Mouse (Mus musculus) heart, embryonic 11.5 days (tissue): ENCODE results near the gene Ring1. TPM values are rescaled to one million over a fixed set of nuclear protein-coding genes. Genes with fewer than 3 reads are reported as not detected.

Source experiments
- ATAC-seq: fragments of 200-750 bp; cut with Nextera tagmentation; replicated peaks from 2 replicates; pipeline ENCODE4 v1.8.0; 2017; ENCODE audit warnings: moderate library complexity; ENCODE audit not compliant: insufficient number of reproducible peaks, low FRiP score, low TSS enrichment
- H3K27ac ChIP-seq: fragments of 300-500 bp; sonication (generic); 2 replicates; pipeline ENCODE4 v1.5.1; 2014; ENCODE audit warnings: mild to moderate bottlenecking, low read depth, low read length
- H3K27me3 ChIP-seq: fragments of 300-500 bp; sonication (generic); 2 replicates; pipeline ENCODE4 v1.6.1; 2014; ENCODE audit warnings: mild to moderate bottlenecking, low read length, mixed read lengths; ENCODE audit not compliant: control insufficient read depth, insufficient read depth
- H3K36me3 ChIP-seq: fragments of 300-500 bp; sonication (generic); 2 replicates; pipeline ENCODE4 v1.6.1; 2014; ENCODE audit warnings: mild to moderate bottlenecking, low read length, moderate library complexity, mixed read lengths; ENCODE audit not compliant: control insufficient read depth, insufficient read depth
- H3K4me1 ChIP-seq: fragments of 300-500 bp; sonication (generic); 2 replicates; pipeline ENCODE4 v1.6.1; 2014; ENCODE audit warnings: low read length; ENCODE audit not compliant: control insufficient read depth, insufficient read depth
- H3K4me2 ChIP-seq: fragments of 300-500 bp; sonication (generic); 2 replicates; pipeline ENCODE4 v1.6.1; 2014; ENCODE audit warnings: mild to moderate bottlenecking, moderate library complexity
- H3K4me3 ChIP-seq: fragments of 300-500 bp; sonication (generic); 2 replicates; pipeline ENCODE4 v1.5.1; 2014; ENCODE audit warnings: low read depth, low read length
- H3K9ac ChIP-seq: fragments of 300-500 bp; sonication (generic); 2 replicates; pipeline ENCODE4 v1.6.1; 2014; ENCODE audit warnings: mild to moderate bottlenecking, low read depth, low read length, moderate library complexity
- H3K9me3 ChIP-seq: fragments of 300-500 bp; sonication (generic); replicated peaks from 2 replicates; pipeline ENCODE4 v1.6.1; 2016; ENCODE audit warnings: low read length; ENCODE audit not compliant: control insufficient read depth
- WGBS: fragments of 180-500 bp; shearing (Covaris S2); extraction: QIAGEN DNeasy Blood & Tissue Kit; methylation state at CpG from one replicate; pipeline ENCODE4 v1.1.7; 2014; ENCODE audit not compliant: insufficient replicate concordance; 5-methylcytosine and 5-hydroxymethylcytosine counted together
- polyA plus RNA-seq: library from polyadenylated mRNA; unstranded; fragments of >200 nt; fragmentation: Nextera tagmentation; extraction: Ambion mirVana; gene quantifications from 2 replicates; pipeline ENCODE4 v1.2.1, GENCODE M21; 2014

The Ring1 gene
- polyA plus RNA-seq: 3.9 and 4.4 TPM in 2 replicates

DNA sequence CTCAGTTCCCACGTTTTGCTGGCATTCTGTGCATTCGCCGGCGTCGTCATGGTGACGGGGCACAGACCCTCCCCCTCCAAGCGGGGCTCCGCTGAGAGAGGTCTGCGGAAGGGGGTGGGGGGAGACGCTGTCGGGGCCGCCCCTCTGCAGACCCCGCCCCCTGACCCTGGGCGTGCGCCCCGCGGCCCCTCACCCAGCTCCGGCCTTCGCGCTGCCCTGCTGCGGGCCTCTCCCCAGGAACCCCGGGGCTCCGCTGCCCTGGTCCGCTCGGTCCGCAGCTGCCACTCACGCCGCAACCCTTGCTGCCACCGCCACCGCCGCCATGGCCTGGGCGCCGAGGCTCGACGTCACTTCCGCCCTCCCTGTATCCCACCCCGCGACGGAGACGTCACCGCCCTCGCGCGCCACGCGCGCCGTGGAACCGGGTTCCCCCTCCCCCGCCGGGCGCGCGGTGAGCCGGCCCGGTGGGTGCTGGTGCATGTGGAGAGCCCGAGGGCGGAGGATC, at the start of gene Ring1:
Gene Ring1 (minus strand): TSS at position 364 of the 505 bp plus-strand sequence.
- H3K4me3 ChIP-seq: peak within 1 kb of the TSS; percentile 87
- H3K9ac ChIP-seq: peak within 1 kb of the TSS; percentile 96
- no peaks in the 10 kb centered on the region for H3K9me3 ChIP-seq
- H3K4me1 ChIP-seq: peaks cover 35% of the 10 kb centered on the region
- no peaks in the 10 kb centered on the region for H3K27me3 ChIP-seq
- H3K4me2 ChIP-seq: peak within 1 kb of the TSS; percentile 94
- H3K27ac ChIP-seq: peak within 1 kb of the TSS; percentile 88
- peaks cover 25% of the 10 kb centered on the region for H3K36me3 ChIP-seq
- under 1% methylated on average over 49 of the region's 58 CpGs for WGBS
- peak; percentile 61 for ATAC-seq

DNA sequence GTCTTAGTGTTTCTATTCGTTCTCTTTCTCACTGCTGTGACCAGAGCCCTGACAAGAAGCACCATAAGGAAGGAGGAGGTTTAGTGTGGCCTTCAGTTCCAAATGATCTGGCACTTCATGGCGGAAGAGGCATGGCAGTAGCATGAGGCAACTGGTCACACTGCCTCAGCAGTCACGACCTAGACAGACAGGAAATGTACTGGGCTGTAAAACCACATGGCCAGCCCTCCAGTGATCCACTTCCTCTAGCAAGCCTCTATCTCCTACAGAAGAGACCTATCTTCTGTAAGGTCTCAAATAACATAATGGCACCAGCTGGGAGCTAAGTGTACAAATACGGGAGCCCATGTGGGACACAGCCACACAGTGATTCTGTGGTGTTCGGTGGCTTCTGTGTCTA, 47.6 kb upstream of the Ring1 start:
- Histone ChIP-seq H3K36me3 (no peaks in the 10 kb centered on the region), H3K4me3 (no peak overlapping the region), H3K9ac (no peak overlapping the region), H3K9me3 (no peaks in the 10 kb centered on the region), H3K27ac (no peak overlapping the region), H3K27me3 (peaks cover 16% of the 10 kb centered on the region), H3K4me1 (no peaks in the 10 kb centered on the region), H3K4me2 (no peak overlapping the region)
- 65% methylated on average over 5 of the region's 5 CpGs for WGBS
- ATAC-seq: no peak

DNA sequence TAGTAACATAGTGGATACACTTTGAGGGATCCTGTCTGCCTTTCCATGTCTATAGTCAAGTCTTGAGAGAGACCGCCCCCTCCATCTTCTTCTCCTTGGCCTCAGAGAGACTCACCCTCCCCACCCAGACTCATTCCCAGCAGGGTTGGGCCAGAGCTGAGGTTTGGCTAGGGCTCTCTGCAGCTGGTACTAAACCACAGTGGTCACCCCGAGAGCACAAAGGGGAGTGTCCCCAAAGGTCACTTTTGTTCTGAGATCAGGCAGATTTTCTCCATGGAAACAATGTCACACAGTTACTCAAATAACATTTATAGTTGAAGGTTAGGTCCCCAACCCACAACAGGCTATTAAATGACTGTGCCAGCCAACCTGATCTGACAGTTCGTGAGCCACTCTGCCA, 44.4 kb upstream of the Ring1 start:
- WGBS: 53% methylated on average over 3 of the region's 3 CpGs
- Histone ChIP-seq H3K4me3 (no peak overlapping the region), H3K4me1 (no peaks in the 10 kb centered on the region), H3K27ac (no peak overlapping the region), H3K27me3 (no peaks in the 10 kb centered on the region; the same call in 1 of the 2 replicates), H3K36me3 (no peaks in the 10 kb centered on the region), H3K4me2 (no peak overlapping the region), H3K9ac (no peak overlapping the region), H3K9me3 (no peaks in the 10 kb centered on the region)
- ATAC-seq: no peak

DNA sequence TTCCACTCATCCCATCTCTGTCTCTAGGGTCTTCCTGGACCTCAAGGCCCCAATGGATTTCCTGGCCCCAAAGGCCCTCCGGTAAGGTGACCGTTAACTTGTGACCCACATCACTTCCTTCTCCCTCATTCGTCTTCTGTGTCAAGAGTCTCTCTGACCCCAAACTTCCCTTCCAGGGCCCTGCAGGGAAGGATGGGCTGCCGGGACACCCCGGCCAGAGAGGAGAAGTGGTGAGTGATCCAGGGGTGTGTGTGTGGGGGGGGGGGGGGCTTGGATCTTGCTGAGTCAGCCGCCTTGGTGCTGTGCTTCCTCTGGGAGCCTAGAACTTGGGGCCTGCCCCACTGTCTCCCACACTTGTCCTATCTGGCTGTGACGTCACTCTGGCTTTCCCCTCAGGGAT, 32.7 kb upstream of the Ring1 start:
- no peak for ATAC-seq
- WGBS: 66% methylated on average over 7 of the region's 7 CpGs

DNA sequence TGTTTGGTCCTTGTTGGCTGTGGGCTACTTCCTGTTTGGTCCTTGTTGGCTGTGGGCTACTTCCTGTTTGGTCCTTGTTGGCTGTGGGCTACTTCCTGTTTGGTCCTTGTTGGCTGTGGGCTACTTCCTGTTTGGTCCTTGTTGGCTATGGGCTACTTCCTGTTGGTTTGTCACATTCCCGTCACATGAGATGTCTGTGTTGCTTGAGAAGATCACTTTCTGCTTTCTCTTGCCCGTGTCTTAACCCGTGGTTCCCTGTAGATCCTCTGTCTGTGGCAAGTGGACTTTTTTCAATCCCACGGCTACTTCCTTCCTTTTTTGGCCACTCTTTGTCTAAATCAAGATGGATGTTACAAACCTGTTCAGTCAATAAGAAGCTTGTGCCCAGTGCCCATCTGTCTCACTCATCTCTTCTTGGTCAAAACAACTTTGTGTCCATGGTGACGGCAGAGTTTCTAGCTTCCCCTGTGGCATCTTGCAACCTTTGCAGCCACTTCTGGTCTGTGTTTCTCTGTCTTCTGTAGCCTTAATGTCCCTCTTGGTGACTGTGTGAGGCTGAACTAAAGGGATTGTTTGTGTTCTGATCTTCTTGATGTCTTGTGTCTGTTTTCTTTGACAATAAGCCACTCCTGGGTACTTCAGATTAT, 23.0 kb upstream of the Ring1 start:
- Histone ChIP-seq H3K36me3 (no peaks in the 10 kb centered on the region), H3K9me3 (0 out of 2 replicates have a peak, but pooled peaks cover 6% of the 10 kb centered on the region), H3K4me2 (no peak overlapping the region), H3K4me3 (no peak overlapping the region), H3K4me1 (no peaks in the 10 kb centered on the region), H3K27me3 (peaks cover 3% of the 10 kb centered on the region), H3K9ac (no peak overlapping the region), H3K27ac (no peak overlapping the region)
- no peak for ATAC-seq
- WGBS: 81% methylated on average over 5 of the region's 5 CpGs

More for the DNA sequence above, 32.7 kb upstream of the Ring1 start:
- Histone ChIP-seq H3K9me3 (no peaks in the 10 kb centered on the region), H3K36me3 (no peaks in the 10 kb centered on the region), H3K27ac (no peak overlapping the region), H3K4me1 (no peaks in the 10 kb centered on the region), H3K9ac (no peak overlapping the region), H3K27me3 (0 out of 2 replicates have a peak, but pooled peaks cover 3% of the 10 kb centered on the region), H3K4me3 (no peak overlapping the region), H3K4me2 (no peak overlapping the region)

DNA sequence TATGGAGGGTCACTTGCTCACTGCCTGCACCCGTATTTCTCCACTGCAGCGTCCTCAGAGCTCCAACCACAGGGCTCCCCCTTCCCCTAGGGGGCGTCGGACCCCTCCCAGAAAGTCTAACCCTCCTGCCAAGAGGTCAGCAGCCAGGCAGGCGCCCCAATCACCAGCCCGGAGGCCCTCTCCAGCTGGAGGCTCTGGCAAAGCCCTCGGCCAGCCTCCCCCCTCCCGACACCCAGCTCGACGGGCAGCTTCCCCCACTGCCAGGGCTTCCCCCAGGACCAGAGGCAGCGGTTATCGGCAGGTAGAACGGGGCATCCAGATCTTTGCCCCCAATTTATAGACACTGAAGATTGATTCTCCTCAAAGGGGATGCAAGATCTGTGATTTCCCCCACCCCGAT, 21.5 kb upstream of the Ring1 start:
- Histone ChIP-seq H3K4me3 (no peak overlapping the region), H3K36me3 (no peaks in the 10 kb centered on the region), H3K4me1 (no peaks in the 10 kb centered on the region; the same call in 1 of the 2 replicates), H3K27ac (no peak overlapping the region), H3K9me3 (0 out of 2 replicates have a peak, but pooled peaks cover 6% of the 10 kb centered on the region), H3K4me2 (no peak overlapping the region), H3K27me3 (peaks cover 19% of the 10 kb centered on the region), H3K9ac (no peak overlapping the region)
- WGBS: 83% methylated on average over 14 of the region's 14 CpGs
- ATAC-seq: no peak

DNA sequence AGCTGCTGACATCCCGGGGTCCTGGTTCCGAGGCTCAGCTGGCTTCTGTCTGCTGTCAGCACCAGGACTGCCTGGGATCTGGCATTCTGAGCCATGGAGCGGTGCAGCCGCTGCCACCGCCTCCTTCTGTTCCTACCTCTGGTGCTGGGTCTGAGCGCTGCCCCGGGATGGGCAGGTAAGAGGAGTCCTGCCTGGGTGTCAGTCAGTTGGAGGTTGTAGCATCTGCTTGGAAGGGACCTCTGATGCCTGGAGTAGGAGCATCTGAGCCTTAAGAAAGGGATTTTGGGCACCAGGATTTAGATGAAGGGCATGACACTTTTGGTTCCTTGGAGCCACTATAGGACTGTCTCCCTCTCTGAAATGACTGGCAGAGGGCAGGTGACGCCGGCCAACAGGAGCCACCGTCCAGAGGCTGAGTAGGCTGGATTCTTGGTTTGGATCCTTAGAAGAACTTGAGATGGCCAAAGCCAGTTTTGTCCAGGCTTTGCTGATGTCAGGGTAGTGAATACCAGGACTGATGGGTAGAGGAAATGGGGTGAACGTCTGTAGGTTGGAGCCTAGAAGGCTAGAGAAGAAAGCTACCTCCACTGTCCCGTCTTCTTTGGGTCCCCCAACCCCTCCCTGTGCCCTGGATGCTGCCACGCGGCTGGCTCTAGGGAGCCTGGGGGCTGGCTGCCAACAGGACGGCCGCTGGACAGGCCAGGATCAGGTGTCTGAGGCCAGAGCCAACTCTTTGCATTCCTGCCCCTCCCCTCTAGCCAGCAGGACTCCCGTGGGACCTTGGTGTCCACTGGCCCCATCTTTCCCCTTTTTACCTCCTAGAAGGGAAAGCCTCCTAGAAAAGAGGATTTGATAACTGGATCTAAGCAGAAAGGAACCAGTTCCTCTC, 15.3 kb upstream of the Ring1 start:
- Histone ChIP-seq H3K27me3 (peaks cover 48% of the 10 kb centered on the region), H3K4me2 (peak overlapping the region; percentile 56), H3K4me1 (peaks cover 14% of the 10 kb centered on the region), H3K9me3 (no peaks in the 10 kb centered on the region), H3K27ac (no peak overlapping the region), H3K9ac (no peak overlapping the region), H3K4me3 (peak overlapping the region; percentile 11; the same call in 1 of the 2 replicates), H3K36me3 (peaks cover 8% of the 10 kb centered on the region; the same call in 1 of the 2 replicates)
- no peak for ATAC-seq
- WGBS: 24% methylated on average over 17 of the region's 17 CpGs

DNA sequence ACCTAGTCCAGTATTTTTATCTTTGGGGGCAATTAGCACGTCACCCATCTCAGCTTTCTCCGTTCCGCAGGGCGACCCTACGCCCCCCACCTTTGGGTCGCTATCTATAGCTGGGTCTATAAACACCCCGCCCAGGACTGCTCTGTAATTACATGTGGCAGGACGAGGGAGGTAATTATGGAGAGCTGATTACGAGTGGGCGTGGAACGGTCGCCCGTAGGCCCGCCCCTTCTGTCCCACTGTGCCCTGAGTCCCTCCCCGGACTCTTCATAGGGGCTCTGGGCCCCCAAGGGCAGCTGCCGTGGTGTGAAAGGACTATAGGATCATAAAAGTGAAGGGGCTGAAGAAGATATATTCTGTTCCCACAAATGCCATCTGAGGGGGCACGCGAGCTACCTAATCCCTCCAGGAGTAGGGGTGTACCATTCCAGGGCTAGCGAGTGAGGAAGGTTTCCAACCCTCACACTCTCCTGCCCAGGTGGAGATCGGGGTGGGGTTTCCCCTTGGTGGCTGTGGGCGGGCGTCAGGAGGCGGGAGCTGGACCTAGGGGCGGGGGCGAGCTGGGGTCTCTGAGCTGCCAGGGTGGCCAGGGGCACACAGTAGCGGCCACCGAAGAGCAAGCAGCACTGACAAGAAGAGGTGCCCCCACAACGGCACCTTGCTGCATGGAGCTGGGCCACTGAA, 14.5 kb upstream of the Ring1 start, which contains the start of gene Col11a2:
Gene Col11a2 (plus strand): TSS at position 560 of the 684 bp plus-strand sequence.
- H3K4me3 ChIP-seq: peak within 1 kb of the TSS; percentile 11
- 9% methylated on average over 28 of the region's 28 CpGs for WGBS
- 0 out of 2 replicates have a peak within 1 kb of the TSS, but pooled peaks have one; percentile 10 for H3K9ac ChIP-seq
- no peak within 1 kb of the TSS for H3K27ac ChIP-seq
- H3K4me1 ChIP-seq: peaks cover 14% of the 10 kb centered on the region
- peaks cover 8% of the 10 kb centered on the region; the same call in 1 of the 2 replicates for H3K36me3 ChIP-seq
- no peaks in the 10 kb centered on the region for H3K9me3 ChIP-seq
- 0 out of 2 replicates have a peak, but pooled peaks have one; percentile 12 for ATAC-seq
- H3K4me2 ChIP-seq: peak within 1 kb of the TSS; percentile 56
- peaks cover 48% of the 10 kb centered on the region for H3K27me3 ChIP-seq
